Mouse (Mus musculus): Measurements from ENCODE around the gene Zg16. TPM values are rescaled to one million over a fixed set of nuclear protein-coding genes. Genes with fewer than 3 reads are reported as not detected.

Zg16 gene
- polyA plus RNA-seq, 1 experiment, result not detected

GRCm38 (mm10) chr7:127013385-127013784, 73.7 kb downstream of the Zg16 start:
- WGBS, result 82% methylated on average over 6 of the region's 6 CpGs
- TF ChIP-seq CTCF (IDR thresholded peaks at IDR 0.05; ENCODE audit: control insufficient read depth, insufficient read depth, low read length) (no peak), POLR2A (IDR thresholded peaks at IDR 0.05; ENCODE audit: borderline replicate concordance, control insufficient read depth, low read depth, low read length) (no peak)
- Histone ChIP-seq H3K4me1 (ENCODE audit: control insufficient read depth, insufficient read depth, low read length) (peaks cover 6% of the 10 kb centered on the region), H3K4me3 (replicated peaks; ENCODE audit: control insufficient read depth, low read depth, low read length) (no peak overlapping the region), H3K27ac (ENCODE audit: control insufficient read depth, insufficient read depth, low read depth, low read length, poor library complexity) (no peak overlapping the region)

GRCm38 (mm10) chr7:127012845-127013244, 74.3 kb downstream of the Zg16 start:
- Histone ChIP-seq H3K27ac (ENCODE audit: control insufficient read depth, insufficient read depth, low read depth, low read length, poor library complexity) (no peak overlapping the region), H3K4me1 (ENCODE audit: control insufficient read depth, insufficient read depth, low read length) (peaks cover 10% of the 10 kb centered on the region), H3K4me3 (replicated peaks; ENCODE audit: control insufficient read depth, low read depth, low read length) (no peak overlapping the region)
- TF ChIP-seq POLR2A (IDR thresholded peaks at IDR 0.05; ENCODE audit: borderline replicate concordance, control insufficient read depth, low read depth, low read length), result no peak
- TF ChIP-seq CTCF (IDR thresholded peaks at IDR 0.05; ENCODE audit: control insufficient read depth, insufficient read depth, low read length), result no peak
- WGBS, result 89% methylated on average over 10 of the region's 10 CpGs

- Histone ChIP-seq H3K4me1 (ENCODE audit: control insufficient read depth, insufficient read depth, low read length) (peaks cover 10% of the 10 kb centered on the region), H3K4me3 (replicated peaks; ENCODE audit: control insufficient read depth, low read depth, low read length) (no peak overlapping the region), H3K27ac (ENCODE audit: control insufficient read depth, insufficient read depth, low read depth, low read length, poor library complexity) (no peak overlapping the region)
- no peak for TF ChIP-seq CTCF (IDR thresholded peaks at IDR 0.05; ENCODE audit: control insufficient read depth, insufficient read depth, low read length)
- no peak for TF ChIP-seq POLR2A (IDR thresholded peaks at IDR 0.05; ENCODE audit: borderline replicate concordance, control insufficient read depth, low read depth, low read length)
- WGBS, result 84% methylated on average over 6 of the region's 6 CpGs
These were observed 74.8 kb downstream of the Zg16 start for GRCm38 (mm10) chr7:127012374-127012773.

- WGBS, result 83% methylated on average over 2 of the region's 2 CpGs
- TF ChIP-seq POLR2A (IDR thresholded peaks at IDR 0.05; ENCODE audit: borderline replicate concordance, control insufficient read depth, low read depth, low read length) (no peak), CTCF (IDR thresholded peaks at IDR 0.05; ENCODE audit: control insufficient read depth, insufficient read depth, low read length) (no peak)
- Histone ChIP-seq H3K27ac (ENCODE audit: control insufficient read depth, insufficient read depth, low read depth, low read length, poor library complexity) (no peak overlapping the region), H3K4me1 (ENCODE audit: control insufficient read depth, insufficient read depth, low read length) (peaks cover 10% of the 10 kb centered on the region), H3K4me3 (replicated peaks; ENCODE audit: control insufficient read depth, low read depth, low read length) (no peak overlapping the region)
These were observed 75.4 kb downstream of the Zg16 start for GRCm38 (mm10) chr7:127011717-127012116.

GRCm38 (mm10) chr7:127011051-127011450, 76.1 kb downstream of the Zg16 start:
- peaks cover 10% of the 10 kb centered on the region for H3K4me1 ChIP-seq (ENCODE audit: control insufficient read depth, insufficient read depth, low read length)
- no peak overlapping the region for H3K4me3 ChIP-seq (replicated peaks; ENCODE audit: control insufficient read depth, low read depth, low read length)
- TF ChIP-seq POLR2A (IDR thresholded peaks at IDR 0.05; ENCODE audit: borderline replicate concordance, control insufficient read depth, low read depth, low read length), result no peak
- TF ChIP-seq CTCF (IDR thresholded peaks at IDR 0.05; ENCODE audit: control insufficient read depth, insufficient read depth, low read length), result no peak
- no peak overlapping the region; the same call in 1 of the 2 replicates for H3K27ac ChIP-seq (ENCODE audit: control insufficient read depth, insufficient read depth, low read depth, low read length, poor library complexity)
- 72% methylated on average over 2 of the region's 2 CpGs for WGBS

- peaks cover 6% of the 10 kb centered on the region for H3K4me1 ChIP-seq (ENCODE audit: control insufficient read depth, insufficient read depth, low read length)
- WGBS, result 66% methylated on average over 17 of the region's 17 CpGs
These were observed 77.6 kb downstream of the Zg16 start for GRCm38 (mm10) chr7:127009307-127010085.

GRCm38 (mm10) chr7:127008239-127009019, 78.7 kb downstream of the Zg16 start:
- Histone ChIP-seq H3K27ac (ENCODE audit: control insufficient read depth, insufficient read depth, low read depth, low read length, poor library complexity) (peak overlapping the region; percentile 93), H3K4me1 (ENCODE audit: control insufficient read depth, insufficient read depth, low read length) (peaks cover 6% of the 10 kb centered on the region), H3K4me3 (replicated peaks; ENCODE audit: control insufficient read depth, low read depth, low read length) (no peak overlapping the region)
- no peak for TF ChIP-seq POLR2A (IDR thresholded peaks at IDR 0.05; ENCODE audit: borderline replicate concordance, control insufficient read depth, low read depth, low read length)
- no peak for TF ChIP-seq CTCF (IDR thresholded peaks at IDR 0.05; ENCODE audit: control insufficient read depth, insufficient read depth, low read length)
- WGBS, result 22% methylated on average over 9 of the region's 9 CpGs

More at GRCm38 (mm10) chr7:127009307-127010085, 77.6 kb downstream of the Zg16 start:
- no peak overlapping the region for H3K4me3 ChIP-seq (replicated peaks; ENCODE audit: control insufficient read depth, low read depth, low read length)
- H3K27ac ChIP-seq (ENCODE audit: control insufficient read depth, insufficient read depth, low read depth, low read length, poor library complexity), result peak overlapping the region; percentile 93
- TF ChIP-seq CTCF (IDR thresholded peaks at IDR 0.05; ENCODE audit: control insufficient read depth, insufficient read depth, low read length) (no peak), POLR2A (IDR thresholded peaks at IDR 0.05; ENCODE audit: borderline replicate concordance, control insufficient read depth, low read depth, low read length) (peak; percentile 22; the same call in 1 of the 2 replicates)

Data from bone marrow, adult 2 months (tissue).